Mouse (Mus musculus) embryonic stem cell, embryonic (primary cell): ENCODE data around the gene Ralgapa2.

ENCODE experiments used
- CTCF ChIA-PET, 4 experiments: fragments of 300-600 bp in 2 of 4; fragments of 350-600 bp in 2 of 4; sonication (Branson Sonifier 250); formaldehyde crosslinking; loops; one replicate each; lab custom pipeline; 2022; ENCODE audit warnings: inconsistent platforms in 2 of 4; lab: Charles Lee
- POLR2A ChIA-PET, 4 experiments: fragments of 300-600 bp in 2 of 4; fragments of 350-600 bp in 2 of 4; sonication (Branson Sonifier 250); formaldehyde crosslinking; loops; one replicate each; lab custom pipeline; 2022; ENCODE audit warnings: antibody characterized with exemption in 4 of 4, inconsistent platforms in 1 of 4; lab: Charles Lee

The Ralgapa2 gene

GRCm38 (mm10) chr2:146469707-146470420 lies 42.3 kb downstream of the Ralgapa2 start:
- ChIA-PET CTCF (interaction anchor here (0.5 to 3.6 kb wide), 28 partner anchors 8 to 816 kb away, joined by 3 to 67 read pairs (median 3); no protein-coding TSS in a partner anchor), POLR2A (interaction anchor here in 3 of 4 experiments (0.6 to 1.3 kb wide), 7 partner anchors 9 to 642 kb away, joined by 3 to 6 read pairs (median 5); no protein-coding TSS in a partner anchor)

- POLR2A ChIA-PET: interaction anchor here in 2 of 4 experiments (0.7 to 1.0 kb wide), 3 partner anchors 14 to 156 kb away, joined by 3 read pairs; no protein-coding TSS in a partner anchor
- CTCF ChIA-PET: interaction anchor here (0.5 to 3.6 kb wide), 8 partner anchors 20 to 946 kb away, joined by 3 to 67 read pairs (median 4); no protein-coding TSS in a partner anchor
Observed at GRCm38 (mm10) chr2:146468898-146469297, 43.2 kb downstream of the Ralgapa2 start.

DNA sequence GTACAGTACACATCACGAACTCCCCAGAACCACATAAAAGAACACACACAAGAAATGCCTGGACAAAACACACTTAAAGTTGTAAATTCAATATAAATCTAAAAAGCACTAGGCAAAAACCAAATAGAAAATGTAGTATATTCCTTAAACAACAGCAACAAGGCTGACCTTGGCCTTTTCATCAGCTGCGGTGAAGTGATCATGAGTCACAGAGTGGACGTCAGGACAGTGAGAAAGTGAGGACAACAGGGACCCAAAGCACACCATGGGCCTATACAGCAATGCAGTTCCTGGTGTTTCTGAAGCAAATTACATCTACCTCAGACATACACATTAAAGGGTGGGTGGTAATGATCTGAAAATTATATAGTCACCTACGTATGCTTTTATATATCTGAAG lies 44.1 kb downstream of the Ralgapa2 start:
- CTCF ChIA-PET: interaction anchor here in 2 of 4 experiments (1.0 to 2.1 kb wide), 2 partner anchors 145 kb away, joined by 3 to 11 read pairs; no protein-coding TSS in a partner anchor
- POLR2A ChIA-PET: interaction anchor here in 1 of 4 experiments (0.9 kb wide), 1 partner anchor 14 kb away, joined by 3 read pairs; no protein-coding TSS in a partner anchor

GRCm38 (mm10) chr2:146466811-146467210 lies 45.3 kb downstream of the Ralgapa2 start:
- CTCF ChIA-PET: interaction anchor here in 3 of 4 experiments (0.6 to 2.1 kb wide), 4 partner anchors 8 to 535 kb away, joined by 3 to 11 read pairs (median 4); no protein-coding TSS in a partner anchor
- POLR2A ChIA-PET: interaction anchor here in 1 of 4 experiments (1.3 to 1.6 kb wide), 3 partner anchors 17 to 66 kb away, joined by 3 to 4 read pairs (median 3); no protein-coding TSS in a partner anchor

DNA sequence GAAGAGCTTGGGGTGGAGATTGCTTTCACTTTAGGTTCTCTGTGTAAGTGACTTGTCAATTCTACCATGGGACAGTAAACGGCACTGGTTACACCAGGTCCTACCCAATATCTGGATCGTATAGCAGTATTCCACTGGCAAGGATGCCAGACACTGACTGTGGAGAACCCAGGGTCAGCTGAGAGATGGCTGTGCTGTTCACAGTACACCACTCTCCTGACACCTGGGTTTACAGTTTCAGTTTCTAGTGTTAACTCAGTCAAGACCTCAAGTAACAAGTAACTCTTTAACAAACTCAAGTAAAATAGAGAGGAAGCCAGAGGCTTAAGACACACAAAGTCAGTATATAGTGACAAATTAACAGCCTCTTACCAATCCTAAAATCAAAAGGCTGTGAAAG lies 54.6 kb downstream of the Ralgapa2 start:
- ChIA-PET CTCF (no interaction called here), POLR2A (interaction anchor here in 1 of 4 experiments (0.7 kb wide), 1 partner anchor 158 kb away, joined by 5 read pairs; no protein-coding TSS in a partner anchor)

DNA sequence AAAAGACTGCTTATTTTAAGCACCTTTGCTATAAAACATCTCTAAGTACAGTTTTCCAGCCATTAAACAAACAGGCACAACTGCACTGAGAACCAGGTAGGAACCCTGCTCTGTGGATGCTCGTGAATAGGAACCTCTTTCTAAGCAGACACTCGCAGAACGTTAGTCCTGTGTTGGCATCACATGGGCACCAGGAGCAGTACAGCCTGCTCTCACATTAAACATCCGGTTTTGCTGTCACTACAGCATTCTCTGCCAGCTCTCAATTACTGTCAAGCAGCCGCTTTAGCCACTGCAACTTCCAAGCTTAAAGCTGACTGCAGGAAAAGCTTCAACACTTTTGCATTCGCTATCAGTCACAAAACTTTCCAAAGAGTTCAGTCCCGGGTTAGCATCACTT lies 55.5 kb downstream of the Ralgapa2 start:
- ChIA-PET CTCF (no interaction called here), POLR2A (no interaction called here)

GRCm38 (mm10) chr2:146456062-146456461 lies 56.1 kb downstream of the Ralgapa2 start:
- ChIA-PET POLR2A (no interaction called here), CTCF (interaction anchor here in 1 of 4 experiments (0.7 kb wide), 1 partner anchor 377 kb away, joined by 3 read pairs; no protein-coding TSS in a partner anchor)

- POLR2A ChIA-PET: no interaction called here
Observed at GRCm38 (mm10) chr2:146444009-146444408, 68.1 kb downstream of the Ralgapa2 start.

DNA sequence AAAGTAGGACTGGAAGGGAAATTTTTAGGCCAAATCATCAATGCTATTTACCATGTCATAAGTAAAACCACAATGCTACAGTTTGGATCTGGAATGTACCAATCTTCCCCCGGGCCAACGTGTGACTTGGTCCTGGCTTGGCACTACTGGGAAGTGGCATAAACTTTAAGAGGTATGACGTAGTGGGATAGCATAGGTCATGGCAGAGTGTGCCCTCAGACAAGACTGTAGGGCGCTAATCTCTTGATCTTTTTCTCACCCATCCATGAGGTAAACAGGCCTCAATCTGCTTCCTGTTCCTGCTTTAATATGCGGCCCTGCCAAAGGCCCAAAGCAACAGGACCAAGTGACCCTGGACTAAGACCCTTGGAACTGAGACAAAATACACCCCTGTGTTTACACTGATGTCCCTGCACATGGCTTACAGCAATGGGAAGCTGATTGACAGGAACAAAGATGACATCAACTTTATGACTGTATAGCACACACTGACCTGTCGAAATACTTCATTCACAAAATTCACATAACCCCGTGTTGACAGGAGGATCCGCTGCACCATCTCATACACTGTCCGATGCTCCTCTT lies 68.8 kb downstream of the Ralgapa2 start:
- CTCF ChIA-PET: no interaction called here
- POLR2A ChIA-PET: no interaction called here

More at GRCm38 (mm10) chr2:146444009-146444408, 68.1 kb downstream of the Ralgapa2 start:
- CTCF ChIA-PET: interaction anchor here in 1 of 4 experiments (0.6 kb wide), 1 partner anchor 821 kb away, joined by 3 read pairs; no protein-coding TSS in a partner anchor

DNA sequence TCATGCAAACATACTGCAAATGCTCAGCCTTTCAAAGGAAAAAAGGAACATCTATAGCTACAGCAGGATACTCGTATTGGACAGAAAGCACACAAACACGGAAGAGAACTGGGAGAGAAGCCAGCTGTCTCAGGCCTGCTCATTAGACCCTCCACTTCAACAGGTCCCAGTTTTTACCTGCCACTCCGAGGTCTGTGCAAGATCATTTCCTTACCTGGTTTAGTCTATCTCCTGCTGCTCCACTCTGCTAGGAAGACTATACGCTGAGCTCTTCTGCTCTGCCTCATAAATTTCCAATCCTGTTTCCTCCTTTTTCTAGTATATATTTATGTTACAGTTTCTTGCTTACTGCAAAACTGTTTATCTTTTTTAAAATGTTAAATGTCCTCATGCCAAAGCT lies 70.4 kb downstream of the Ralgapa2 start:
- CTCF ChIA-PET: no interaction called here
- POLR2A ChIA-PET: interaction anchor here in 1 of 4 experiments (0.7 kb wide), 2 partner anchors 24 to 397 kb away, joined by 3 read pairs; no protein-coding TSS in a partner anchor

GRCm38 (mm10) chr2:146428751-146429150 lies 83.4 kb downstream of the Ralgapa2 start:
- ChIA-PET CTCF (no interaction called here), POLR2A (no interaction called here)

- ChIA-PET CTCF (interaction anchor here in 1 of 4 experiments (1.7 kb wide), 1 partner anchor 13 kb away, joined by 3 read pairs; no protein-coding TSS in a partner anchor), POLR2A (interaction anchor here in 1 of 4 experiments (0.7 kb wide), 2 partner anchors 160 to 1823 kb away, joined by 3 to 4 read pairs; no protein-coding TSS in a partner anchor)
Observed at GRCm38 (mm10) chr2:146427380-146427779, 84.8 kb downstream of the Ralgapa2 start.

GRCm38 (mm10) chr2:146426321-146426720 lies 85.8 kb downstream of the Ralgapa2 start:
- ChIA-PET POLR2A (no interaction called here), CTCF (interaction anchor here in 1 of 4 experiments (1.7 to 1.9 kb wide), 2 partner anchors 9 to 12 kb away, joined by 3 to 5 read pairs; no protein-coding TSS in a partner anchor)

DNA sequence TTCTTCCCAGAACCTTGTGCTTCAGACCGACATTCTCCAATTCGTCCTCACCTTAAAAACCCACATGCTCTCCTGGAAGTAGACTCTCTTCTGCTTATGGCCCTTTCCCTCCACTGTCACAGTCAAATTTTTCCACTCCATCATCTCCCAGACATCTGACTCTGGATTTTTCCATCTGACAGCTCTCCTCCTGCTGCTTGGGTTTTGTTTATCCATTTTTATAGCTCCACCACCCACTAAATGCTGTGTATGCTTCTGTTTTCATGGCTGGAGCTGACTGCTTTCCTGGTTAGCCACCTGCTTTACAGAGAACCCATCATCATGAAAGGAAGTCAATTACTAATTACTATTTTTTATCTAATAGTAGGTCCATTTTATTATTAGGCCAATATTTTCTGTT lies 86.9 kb downstream of the Ralgapa2 start:
- ChIA-PET CTCF (interaction anchor here in 3 of 4 experiments (0.5 to 1.9 kb wide), 4 partner anchors 10 to 187 kb away, joined by 3 to 6 read pairs (median 4); no protein-coding TSS in a partner anchor), POLR2A (no interaction called here)

GRCm38 (mm10) chr2:146423710-146424301 lies 88.3 kb downstream of the Ralgapa2 start:
- CTCF ChIA-PET: interaction anchor here in 3 of 4 experiments (0.9 to 1.6 kb wide), 3 partner anchors 9 kb away, joined by 4 to 6 read pairs (median 4); no protein-coding TSS in a partner anchor
- POLR2A ChIA-PET: no interaction called here

GRCm38 (mm10) chr2:146423032-146423691 lies 89.0 kb downstream of the Ralgapa2 start:
- ChIA-PET CTCF (interaction anchor here in 3 of 4 experiments (0.6 to 1.0 kb wide), 3 partner anchors 8 to 122 kb away, joined by 3 to 4 read pairs (median 3); no protein-coding TSS in a partner anchor), POLR2A (interaction anchor here in 1 of 4 experiments (0.5 kb wide), 1 partner anchor 20 kb away, joined by 3 read pairs; no protein-coding TSS in a partner anchor)

- ChIA-PET POLR2A (interaction anchor here in 1 of 4 experiments (0.5 kb wide), 1 partner anchor 197 kb away, joined by 3 read pairs; no protein-coding TSS in a partner anchor), CTCF (no interaction called here)
Observed at GRCm38 (mm10) chr2:146416283-146416682, 95.9 kb downstream of the Ralgapa2 start.
